Mouse (Mus musculus): Measurements from ENCODE around the gene Cma1.

- TF ChIP-seq POLR2A (IDR thresholded peaks at IDR 0.05; ENCODE audit: borderline replicate concordance, low read depth, low read length), result no peak
- no peak for TF ChIP-seq CTCF (IDR thresholded peaks at IDR 0.05; ENCODE audit: low read depth, low read length)
Observed at GRCm38 (mm10) chr14:55898947-55899346, 45.5 kb downstream of the Cma1 start.
